Comparison of ENCODE assay signal across 8 mouse cellular contexts in the genomic region with DNA sequence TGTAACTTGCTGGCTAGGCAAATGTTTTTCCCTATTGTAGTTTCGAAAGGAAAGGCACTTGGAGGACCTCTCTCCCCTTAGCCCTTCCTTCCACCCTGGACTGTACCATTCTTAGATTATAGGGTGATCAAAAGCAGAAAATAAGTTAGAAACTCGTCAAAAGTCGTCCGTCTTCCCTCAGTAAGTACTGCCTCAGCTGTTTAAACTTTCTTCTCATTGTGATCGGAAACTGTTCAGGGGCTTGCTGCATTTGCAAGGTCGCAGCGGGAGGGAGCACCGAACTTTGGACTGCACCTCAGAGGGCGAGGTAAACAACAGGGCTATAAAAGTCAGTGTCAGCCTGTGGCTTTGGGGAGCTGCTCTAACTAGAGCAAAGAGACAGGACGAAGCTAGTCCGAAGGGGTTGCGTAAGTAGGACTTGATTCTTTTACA. TPM values are rescaled to one million over a fixed set of nuclear protein-coding genes. Genes with fewer than 3 reads are reported as not detected.
DNase-seq lines count a peak whose midpoint lies in the region; ATAC-seq and TF ChIP-seq lines count a peak whose summit lies in the region.

No protein-coding gene starts in this region.

- peak overlapping the region; percentile 59 for H3K4me2 ChIP-seq in embryonic facial prominence, embryonic 13.5 days
- peak overlapping the region; percentile 54 for H3K4me2 ChIP-seq in limb, embryonic 14.5 days (replicated peaks; ENCODE audit: low read depth, low read length, severe bottlenecking)
- H3K4me2 ChIP-seq in midbrain, embryonic 16.5 days (ENCODE audit: low read length) = peak overlapping the region; percentile 51

- DNase-seq in 3T3-L1 (ENCODE audit: low read depth, low spot score) = peak; percentile 85
- DNase-seq in adrenal gland, postnatal 36 days = peak; percentile 79
- peak; percentile 90 to 91 for DNase-seq in heart, adult 2 months
- peak; percentile 96 for DNase-seq in kidney, adult 2 months
- peak; percentile 69 for DNase-seq in limb, embryonic 14.5 days (ENCODE audit: low spot score)
- peak; percentile 58 to 79 for DNase-seq in spleen, postnatal 4 days (ENCODE audit: low spot score in 2 of 2)

- peak; percentile 100 for TF ChIP-seq POLR2A in heart, adult 2 months (IDR thresholded peaks at IDR 0.05; ENCODE audit: insufficient read depth, low read depth, low read length)
- TF ChIP-seq POLR2A in kidney, adult 2 months (IDR thresholded peaks at IDR 0.05; ENCODE audit: low read depth, low read length) = peak; percentile 95
- TF ChIP-seq POLR2A in limb, embryonic 14.5 days (IDR thresholded peaks at IDR 0.05; ENCODE audit: borderline replicate concordance, extremely low read depth, insufficient read depth, insufficient read length) = peak; percentile 76; the same call in 1 of the 2 replicates

- no peaks in the 10 kb centered on the region for H3K27me3 ChIP-seq in embryonic facial prominence, embryonic 13.5 days
- H3K27me3 ChIP-seq in heart, adult 2 months (ENCODE audit: control insufficient read depth, insufficient read depth, low read length) = no peaks in the 10 kb centered on the region
- H3K27me3 ChIP-seq in kidney, adult 2 months (replicated peaks; ENCODE audit: control insufficient read depth, insufficient read depth, low read length) = no peaks in the 10 kb centered on the region
- no peaks in the 10 kb centered on the region for H3K27me3 ChIP-seq in limb, embryonic 14.5 days (ENCODE audit: control insufficient read depth, insufficient read depth, low read length)
- H3K27me3 ChIP-seq in midbrain, embryonic 16.5 days (ENCODE audit: control insufficient read depth, insufficient read depth, low read depth, low read length) = no peaks in the 10 kb centered on the region

- peak overlapping the region; percentile 58; the same call in 1 of the 2 replicates for H3K9ac ChIP-seq in embryonic facial prominence, embryonic 13.5 days
- H3K9ac ChIP-seq in heart, adult 2 months (ENCODE audit: low read depth, low read length) = peak overlapping the region; percentile 85
- peak overlapping the region; percentile 64 for H3K9ac ChIP-seq in limb, embryonic 14.5 days (ENCODE audit: low read depth, low read length, severe bottlenecking)
- peak overlapping the region; percentile 15; the same call in 1 of the 2 replicates for H3K9ac ChIP-seq in midbrain, embryonic 16.5 days (ENCODE audit: low read depth, low read length)

- no peak for TF ChIP-seq CTCF in heart, adult 2 months (IDR thresholded peaks at IDR 0.05)
- no peak for TF ChIP-seq CTCF in kidney, adult 2 months (conservative IDR thresholded peaks at IDR 0.05; ENCODE audit: insufficient read depth, insufficient read length, low read depth, low read length)

- H3K27ac ChIP-seq in embryonic facial prominence, embryonic 13.5 days = peak overlapping the region; percentile 84
- peak overlapping the region; percentile 97 for H3K27ac ChIP-seq in heart, adult 2 months
- peak overlapping the region; percentile 100 for H3K27ac ChIP-seq in kidney, adult 2 months (ENCODE audit: insufficient read depth, low read depth, low read length)
- H3K27ac ChIP-seq in limb, embryonic 14.5 days (replicated peaks; ENCODE audit: low read depth, low read length) = peak overlapping the region; percentile 87
- 0 out of 2 replicates have a peak overlapping the region, but pooled peaks have one; percentile 51 for H3K27ac ChIP-seq in midbrain, embryonic 16.5 days (ENCODE audit: low read length)

- H3K36me3 ChIP-seq in embryonic facial prominence, embryonic 13.5 days = peaks cover 1% of the 10 kb centered on the region; the same call in 1 of the 2 replicates
- H3K36me3 ChIP-seq in heart, adult 2 months (ENCODE audit: control insufficient read depth, insufficient read depth, low read length) = peaks cover 22% of the 10 kb centered on the region
- peaks cover 3% of the 10 kb centered on the region for H3K36me3 ChIP-seq in kidney, adult 2 months (ENCODE audit: control insufficient read depth, insufficient read depth, low read length)
- H3K36me3 ChIP-seq in limb, embryonic 14.5 days (ENCODE audit: control insufficient read depth, insufficient read depth, low read length) = no peaks in the 10 kb centered on the region
- no peaks in the 10 kb centered on the region for H3K36me3 ChIP-seq in midbrain, embryonic 16.5 days (ENCODE audit: control insufficient read depth, insufficient read depth, low read length)

- peak; percentile 98 for TF ChIP-seq EP300 in heart, adult 2 months (IDR thresholded peaks at IDR 0.05; ENCODE audit: insufficient read depth, low read depth, low read length)

- intact Hi-C loops in heart, adult 2 months (cut with DNase I) = loop anchor here (1.0 kb wide), 2 partner anchors 19 to 42 kb away; no protein-coding TSS in a partner anchor

- WGBS in embryonic facial prominence, embryonic 13.5 days = 4% methylated on average over 12 of the region's 12 CpGs
- WGBS in heart, adult 2 months = under 1% methylated on average over 12 of the region's 12 CpGs
- WGBS in kidney, adult 2 months = under 1% methylated on average over 12 of the region's 12 CpGs
- 2% methylated on average over 12 of the region's 12 CpGs for WGBS in limb, embryonic 14.5 days
- WGBS in midbrain, embryonic 16.5 days = 3% methylated on average over 12 of the region's 12 CpGs

- no peaks in the 10 kb centered on the region for H3K9me3 ChIP-seq in embryonic facial prominence, embryonic 13.5 days
- H3K9me3 ChIP-seq in limb, embryonic 14.5 days (ENCODE audit: control insufficient read depth, low read length) = no peaks in the 10 kb centered on the region
- no peaks in the 10 kb centered on the region for H3K9me3 ChIP-seq in midbrain, embryonic 16.5 days (replicated peaks; ENCODE audit: control insufficient read depth, low read length, poor library complexity, severe bottlenecking)

- peak overlapping the region; percentile 43 for H3K4me3 ChIP-seq in embryonic facial prominence, embryonic 13.5 days
- H3K4me3 ChIP-seq in heart, adult 2 months = peak overlapping the region; percentile 62
- peak overlapping the region; percentile 51 for H3K4me3 ChIP-seq in kidney, adult 2 months (ENCODE audit: insufficient read depth, low read depth, low read length)
- H3K4me3 ChIP-seq in limb, embryonic 14.5 days (replicated peaks; ENCODE audit: low read length) = peak overlapping the region; percentile 42
- peak overlapping the region; percentile 15; the same call in 1 of the 2 replicates for H3K4me3 ChIP-seq in midbrain, embryonic 16.5 days (ENCODE audit: low read depth, low read length)

- peak; percentile 79; the same call in 1 of the 2 replicates for ATAC-seq in embryonic facial prominence, embryonic 13.5 days (ENCODE audit: insufficient number of reproducible peaks, insufficient read depth, low FRiP score, low TSS enrichment, low read depth)
- peak; percentile 88 for ATAC-seq in limb, embryonic 14.5 days (ENCODE audit: low FRiP score, low read depth)
- peak; percentile 76 for ATAC-seq in midbrain, embryonic 16.5 days

- peaks cover 1% of the 10 kb centered on the region; the same call in 1 of the 2 replicates for H3K79me2 ChIP-seq in heart, adult 2 months (replicated peaks; ENCODE audit: control insufficient read depth, insufficient read depth, low read length)

- peaks cover 19% of the 10 kb centered on the region for H3K4me1 ChIP-seq in embryonic facial prominence, embryonic 13.5 days
- peaks cover 12% of the 10 kb centered on the region for H3K4me1 ChIP-seq in heart, adult 2 months (ENCODE audit: control insufficient read depth, insufficient read depth, low read length)
- H3K4me1 ChIP-seq in kidney, adult 2 months (ENCODE audit: control insufficient read depth, insufficient read depth, low read length) = peaks cover 22% of the 10 kb centered on the region
- H3K4me1 ChIP-seq in limb, embryonic 14.5 days (ENCODE audit: control insufficient read depth, insufficient read depth, low read length) = peaks cover 14% of the 10 kb centered on the region
- 0 out of 2 replicates have a peak, but pooled peaks cover 3% of the 10 kb centered on the region for H3K4me1 ChIP-seq in midbrain, embryonic 16.5 days (ENCODE audit: control insufficient read depth, insufficient read depth, low read length)

RNA-seq across cellular contexts. Expression of gene Selenop, which starts 2.3 kb away (rescaled TPM):
- total RNA-seq in adrenal gland, postnatal 36 days (2021) = 100 to 1,000 TPM; 346 to 398 TPM
- polyA plus RNA-seq in embryonic facial prominence, embryonic 13.5 days (2015; fragmentation: Nextera tagmentation; extraction: Ambion mirVana) = 87.2 and 102 TPM in 2 replicates
- total RNA-seq in heart, adult 2 months (2021) = 100 to 1,000 TPM; 319 to 351 TPM
- 166 and 233 TPM in 2 replicates for polyA plus RNA-seq in heart, adult 2 months (2012; rRNA removed)
- 451 and 505 TPM in 2 replicates for polyA plus RNA-seq in kidney, adult 2 months (2012; rRNA removed)
- 96.9 and 99.2 TPM in 2 replicates for polyA plus RNA-seq in limb, embryonic 14.5 days (2012; rRNA removed)
- 174 and 191 TPM in 2 replicates for polyA plus RNA-seq in limb, embryonic 14.5 days (2014; fragmentation: Nextera tagmentation; extraction: Ambion mirVana)
- 93.7 and 106 TPM in 2 replicates for polyA plus RNA-seq in midbrain, embryonic 16.5 days (2015; fragmentation: Nextera tagmentation; extraction: Ambion mirVana)

RNA-seq across cellular contexts. Expression of gene Ccdc152, which starts 32.7 kb away (rescaled TPM):
- not detected for total RNA-seq in adrenal gland, postnatal 36 days (2021)
- polyA plus RNA-seq in embryonic facial prominence, embryonic 13.5 days (2015; fragmentation: Nextera tagmentation; extraction: Ambion mirVana) = 0.34 TPM in 1 of 2 replicates, not detected in the other
- total RNA-seq in heart, adult 2 months (2021) = not detected
- 0.39 and 0.73 TPM in 2 replicates for polyA plus RNA-seq in heart, adult 2 months (2012; rRNA removed)
- polyA plus RNA-seq in kidney, adult 2 months (2012; rRNA removed) = 1.0 and 1.3 TPM in 2 replicates
- 0.56 and 0.77 TPM in 2 replicates for polyA plus RNA-seq in limb, embryonic 14.5 days (2012; rRNA removed)
- 0.26 TPM in 1 of 2 replicates, not detected in the other for polyA plus RNA-seq in limb, embryonic 14.5 days (2014; fragmentation: Nextera tagmentation; extraction: Ambion mirVana)
- 0.17 TPM in 1 of 2 replicates, not detected in the other for polyA plus RNA-seq in midbrain, embryonic 16.5 days (2015; fragmentation: Nextera tagmentation; extraction: Ambion mirVana)

Comparison
In these comparisons a context has a peak if more than half of its experiments do, and no peak if none do; other contexts are left out.
1. Peak in every context shown above with its lines: DNase-seq, ATAC-seq, H3K4me3 ChIP-seq and H3K27ac ChIP-seq.
2. H3K9ac ChIP-seq: peak in every context shown above with its lines; median percentile 85 in heart, adult 2 months; 64 in limb, embryonic 14.5 days; 58 in embryonic facial prominence, embryonic 13.5 days; 15 in midbrain, embryonic 16.5 days.